Comparison of ENCODE assay signal across 8 mouse cellular contexts in the genomic region with DNA sequence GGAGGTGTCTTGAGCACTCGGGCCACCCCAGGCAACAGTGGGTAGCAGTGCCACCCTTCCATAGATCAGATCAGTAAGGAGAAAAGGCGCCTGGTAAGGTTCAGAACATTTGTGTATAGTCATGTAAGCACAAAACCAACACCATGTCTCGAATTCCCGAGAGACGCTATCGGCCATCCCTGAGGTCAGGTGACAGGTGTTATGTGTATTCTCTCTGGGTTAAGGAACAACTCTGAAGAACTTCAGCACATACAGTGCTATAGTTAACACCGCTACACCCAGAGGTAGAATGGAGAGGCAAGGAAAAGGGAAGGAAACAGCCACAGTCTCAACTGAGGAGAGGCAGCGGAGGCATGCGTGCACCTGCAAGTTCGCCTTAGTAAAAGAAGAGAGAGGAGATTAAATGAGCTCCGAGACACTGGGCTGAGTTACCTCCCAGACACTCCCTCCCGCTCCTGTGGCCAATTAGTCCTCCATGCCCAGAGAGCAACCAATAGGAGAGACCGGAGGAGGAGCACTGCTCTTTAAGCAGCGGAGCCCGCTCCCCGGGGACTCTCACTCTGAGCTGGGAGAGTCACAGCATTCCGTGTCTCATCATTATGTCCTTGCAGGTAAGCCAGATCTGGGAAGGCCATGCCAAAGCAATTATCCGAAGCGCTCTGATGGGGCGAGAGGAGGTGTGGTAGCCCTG. TPM values are rescaled to one million over a fixed set of nuclear protein-coding genes. Genes with fewer than 3 reads are reported as not detected.
DNase-seq lines count a peak whose midpoint lies in the region; ATAC-seq and TF ChIP-seq lines count a peak whose summit lies in the region.

A gene (plus strand): TSS at position 558 of the 691 bp plus-strand sequence.

- ATAC-seq in limb, embryonic 14.5 days (ENCODE audit: low FRiP score, low read depth) = no peak
- ATAC-seq in midbrain, embryonic 15.5 days (replicated peaks) = peak; percentile 12; the same call in 1 of the 2 replicates

- H3K4me3 ChIP-seq in limb, embryonic 14.5 days (replicated peaks; ENCODE audit: low read length) = peak within 1 kb of the TSS; percentile 12; the same call in 1 of the 2 replicates
- H3K4me3 ChIP-seq in midbrain, embryonic 15.5 days = peak within 1 kb of the TSS; percentile 32

- no peak within 1 kb of the TSS for H3K27ac ChIP-seq in limb, embryonic 14.5 days (replicated peaks; ENCODE audit: low read depth, low read length)
- H3K27ac ChIP-seq in midbrain, embryonic 15.5 days = no peak within 1 kb of the TSS

- peak; percentile 65 for DNase-seq in layer of hippocampus, adult 11-12 months (ENCODE audit: low spot score)
- no peak for DNase-seq in layer of hippocampus, adult 9-10 months (ENCODE audit: low spot score)
- peak; percentile 73 for DNase-seq in embryo, embryonic 10.5 days (ENCODE audit: low spot score)
- DNase-seq in gastrocnemius, postnatal 25 days = peak; percentile 22
- DNase-seq in kidney, adult 18-20 months = peak; percentile 61
- DNase-seq in limb, embryonic 14.5 days (ENCODE audit: low spot score) = peak; percentile 66
- DNase-seq in spleen, postnatal 10 days (ENCODE audit: low spot score in 2 of 2) = peak; percentile 36 to 65

- H3K4me1 ChIP-seq in limb, embryonic 14.5 days (ENCODE audit: control insufficient read depth, insufficient read depth, low read length) = 0 out of 2 replicates have a peak, but pooled peaks cover 3% of the 10 kb centered on the region
- H3K4me1 ChIP-seq in midbrain, embryonic 15.5 days = peaks cover 21% of the 10 kb centered on the region

- 0 out of 2 replicates have a peak, but pooled peaks cover 12% of the 10 kb centered on the region for H3K27me3 ChIP-seq in limb, embryonic 14.5 days (ENCODE audit: control insufficient read depth, insufficient read depth, low read length)
- 0 out of 2 replicates have a peak, but pooled peaks cover 6% of the 10 kb centered on the region for H3K27me3 ChIP-seq in midbrain, embryonic 15.5 days (replicated peaks)

- no peaks in the 10 kb centered on the region for H3K9me3 ChIP-seq in limb, embryonic 14.5 days (ENCODE audit: control insufficient read depth, low read length)
- no peaks in the 10 kb centered on the region for H3K9me3 ChIP-seq in midbrain, embryonic 15.5 days

- 6% methylated on average over 20 of the region's 20 CpGs for WGBS in limb, embryonic 14.5 days
- 5% methylated on average over 20 of the region's 20 CpGs for WGBS in midbrain, embryonic 15.5 days

- H3K4me2 ChIP-seq in limb, embryonic 14.5 days (replicated peaks; ENCODE audit: low read depth, low read length, severe bottlenecking) = peak within 1 kb of the TSS; percentile 40
- peak within 1 kb of the TSS; percentile 61 for H3K4me2 ChIP-seq in midbrain, embryonic 15.5 days

- TF ChIP-seq POLR2A in limb, embryonic 14.5 days (IDR thresholded peaks at IDR 0.05; ENCODE audit: borderline replicate concordance, extremely low read depth, insufficient read depth, insufficient read length) = no peak

- H3K9ac ChIP-seq in limb, embryonic 14.5 days (ENCODE audit: low read depth, low read length, severe bottlenecking) = no peak within 1 kb of the TSS
- peak within 1 kb of the TSS; percentile 32 for H3K9ac ChIP-seq in midbrain, embryonic 15.5 days

- no peaks in the 10 kb centered on the region for H3K36me3 ChIP-seq in limb, embryonic 14.5 days (ENCODE audit: control insufficient read depth, insufficient read depth, low read length)
- H3K36me3 ChIP-seq in midbrain, embryonic 15.5 days (replicated peaks) = no peaks in the 10 kb centered on the region

RNA-seq across cellular contexts. Expression of the gene that starts here (rescaled TPM):
- under 1 TPM in 1 of 2 experiments, not detected in 1; 0.59 TPM for total RNA-seq in gastrocnemius, postnatal 25 days (2021)
- polyA plus RNA-seq in limb, embryonic 14.5 days (2012; rRNA removed) = 0.17 and 0.34 TPM in 2 replicates
- 0.41 and 1.0 TPM in 2 replicates for polyA plus RNA-seq in limb, embryonic 14.5 days (2014; fragmentation: Nextera tagmentation; extraction: Ambion mirVana)
- polyA plus RNA-seq in midbrain, embryonic 15.5 days (2015; fragmentation: Nextera tagmentation; extraction: Ambion mirVana) = 1.6 and 2.8 TPM in 2 replicates

Comparison
In these comparisons a context has a peak if more than half of its experiments do, and no peak if none do; other contexts are left out.
1. Peak in DNase-seq in gastrocnemius, postnatal 25 days; RNA of the gene not detected or under 1 TPM.